Mouse (Mus musculus) heart, postnatal 25 days (tissue): Measurements from ENCODE around the gene Nrap. TPM values are rescaled to one million over a fixed set of nuclear protein-coding genes. Genes with fewer than 3 reads are reported as not detected.
A peak's percentile ranks its signal among the peaks of the same experiment; 100 is the strongest.

Experiments used
- DNase-seq: peaks from one replicate; pipeline ENCODE4 v3.0.0; 2022; ENCODE audit warnings: low spot score
- intact Hi-C: fragments of 180-260 bp; cut with DNase I; formaldehyde crosslinking; loops from one replicate; pipeline ENCODE4 v1.15.1; 2025
- total RNA-seq, 2 experiments: library from RNA; stranded (reverse); gene quantifications; 2 replicates each; pipeline ENCODE4 v1.2.3; 2021

Gene Nrap
- total RNA-seq, 2 experiments from 2014 or later, result 314 to 343 TPM

DNA sequence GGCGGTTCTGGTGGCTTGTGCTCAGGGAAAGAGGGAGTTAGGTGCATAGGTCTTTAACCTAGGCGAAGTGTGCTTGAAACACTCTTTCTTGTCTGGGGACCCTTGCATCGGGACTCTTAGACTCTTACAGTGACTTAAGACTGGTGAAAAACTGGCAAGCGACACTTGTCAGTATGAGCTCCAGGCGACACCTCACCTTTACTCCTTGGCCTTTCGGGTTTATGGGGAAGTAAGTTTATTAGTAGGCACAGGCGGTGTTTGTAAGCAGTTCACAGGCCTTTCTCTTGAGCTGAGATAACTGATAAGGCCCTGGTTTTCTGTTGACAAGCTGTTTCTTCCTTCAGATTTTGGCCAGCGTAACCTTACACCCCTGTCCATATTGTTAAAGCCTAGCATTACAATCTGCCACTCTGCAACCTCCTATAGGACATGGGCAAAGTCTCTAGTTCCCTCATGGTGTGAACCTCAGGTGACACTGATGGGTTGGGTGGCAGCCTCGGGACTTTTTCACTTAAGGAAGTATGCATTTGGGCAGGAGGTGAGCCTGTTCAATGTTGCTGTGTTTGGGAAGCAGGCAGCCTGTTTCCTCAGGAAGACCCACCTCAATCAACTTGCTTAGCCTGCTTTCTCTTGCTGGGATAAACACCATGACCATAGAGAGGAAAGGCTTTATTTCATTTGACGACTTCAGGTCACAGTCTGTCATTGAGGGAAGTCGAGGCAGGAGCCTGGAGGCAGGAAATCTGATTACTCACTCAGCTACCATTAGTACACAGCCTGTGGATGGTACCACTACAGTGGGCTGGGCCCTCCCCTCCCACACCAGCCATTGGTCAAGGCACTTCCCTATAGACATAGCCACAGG, 8.1 kb upstream of the Nrap start:
- intact Hi-C loops, result loop anchor here (5.0 kb wide), 1 partner anchor 41 kb away; no protein-coding TSS in a partner anchor
- no peak for DNase-seq

- intact Hi-C loops, result loop anchor here (5.0 kb wide), 1 partner anchor 40 kb away; no protein-coding TSS in a partner anchor
- peak; percentile 56 for DNase-seq
Observed at GRCm38 (mm10) chr19:56396669-56397621, 7.1 kb upstream of the Nrap start, which contains the start of gene Casp7. Gene Casp7, plus strand, starts transcription at chr19:56397129.

- intact Hi-C loops, result loop anchor here (5.0 kb wide), 1 partner anchor 39 kb away; no protein-coding TSS in a partner anchor
- no peak for DNase-seq
Observed at GRCm38 (mm10) chr19:56396227-56396626, 6.4 kb upstream of the Nrap start.

DNA sequence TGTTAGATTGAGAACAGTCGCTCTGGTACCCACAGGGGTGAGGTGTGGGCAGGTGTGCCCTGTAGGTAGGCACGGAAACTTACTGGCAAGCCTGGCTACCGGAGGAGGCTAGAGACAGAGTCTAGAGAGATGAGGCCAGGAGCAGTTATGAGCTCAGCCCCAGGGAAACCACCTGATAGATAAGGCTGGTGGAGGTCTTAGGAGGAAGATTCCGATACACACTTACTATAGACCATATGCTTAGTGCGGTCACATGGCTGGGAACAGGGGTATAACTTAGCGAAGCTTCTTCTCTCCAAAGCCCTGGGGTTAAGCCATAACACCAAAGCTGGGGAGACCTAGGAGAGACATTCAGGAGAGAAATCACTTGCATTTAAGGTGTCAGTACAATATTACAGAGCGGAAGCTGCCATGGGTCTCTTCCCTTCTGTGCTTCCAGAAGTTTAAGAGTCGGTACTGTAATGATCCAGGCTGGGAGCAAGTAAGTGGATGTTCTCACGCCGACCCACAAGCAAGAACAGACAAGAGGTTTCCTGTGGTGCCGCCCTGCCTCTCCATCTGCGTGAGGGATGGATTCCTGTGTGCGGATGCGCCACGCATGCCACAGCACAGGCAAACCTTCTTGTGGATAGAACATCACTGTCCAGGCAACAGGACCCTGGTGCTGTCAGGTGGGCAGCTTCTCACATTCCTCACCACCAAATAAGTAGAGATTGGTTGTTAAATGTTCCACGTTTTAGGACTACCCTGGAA, 5.5 kb upstream of the Nrap start:
- intact Hi-C loops, result loop anchor here (5.0 kb wide), 1 partner anchor 38 kb away; no protein-coding TSS in a partner anchor
- no peak for DNase-seq

DNA sequence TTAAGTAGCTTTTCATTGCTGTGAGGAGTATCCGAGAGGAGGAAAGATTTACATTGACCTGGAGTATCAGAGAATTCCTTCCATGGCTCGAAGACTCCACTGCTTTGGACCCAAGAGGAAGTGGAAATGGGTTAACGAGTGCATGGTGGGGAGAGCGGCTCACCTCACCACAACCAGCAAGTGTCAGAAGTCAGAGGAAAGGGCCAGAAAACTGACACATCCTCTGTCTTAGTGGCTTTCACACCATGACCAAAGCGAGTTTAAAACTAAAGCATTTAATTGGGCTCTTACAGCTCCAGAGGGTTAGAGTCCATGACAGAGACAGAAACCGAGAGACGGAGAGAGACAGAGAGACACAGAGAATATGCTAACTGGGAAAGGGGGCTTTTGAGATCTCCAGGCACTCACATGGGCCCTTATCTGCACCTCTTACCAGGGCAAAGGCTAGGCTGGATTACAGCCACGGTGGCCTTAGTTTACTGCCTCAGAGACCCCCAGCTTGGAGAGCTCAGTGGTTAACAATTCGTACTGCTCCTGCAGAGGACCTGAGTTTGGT, 3.6 kb upstream of the Nrap start:
- DNase-seq, result no peak
- intact Hi-C loops, result no loop called here

GRCm38 (mm10) chr19:56391307-56392046, 1.6 kb upstream of the Nrap start:
- DNase-seq, result no peak
- intact Hi-C loops, result no loop called here

- DNase-seq, result no peak
- intact Hi-C loops, result no loop called here
Observed at GRCm38 (mm10) chr19:56389176-56389575, 661 bp downstream of the Nrap start.

GRCm38 (mm10) chr19:56387726-56388302, 2.0 kb downstream of the Nrap start:
- intact Hi-C loops, result no loop called here

DNA sequence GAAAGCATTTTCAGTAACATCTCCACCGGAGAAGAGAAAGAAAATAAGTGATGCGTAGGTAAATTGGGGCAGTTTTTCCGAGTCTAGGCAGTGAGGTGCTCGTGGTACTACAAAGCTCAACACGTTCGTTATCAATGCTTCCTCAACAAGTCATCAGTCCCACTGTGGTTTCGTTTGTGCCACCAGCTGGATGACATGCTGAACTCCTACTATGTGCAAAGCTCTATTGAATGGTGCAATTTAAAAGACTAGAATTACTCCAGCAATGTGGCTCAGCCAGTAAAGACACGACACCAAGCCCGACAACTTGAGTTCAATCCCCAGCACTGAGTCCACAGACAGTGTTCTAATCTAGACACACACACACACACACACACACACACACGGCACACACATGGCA, 3.7 kb downstream of the Nrap start:
- no peak for DNase-seq
- intact Hi-C loops, result no loop called here

More at GRCm38 (mm10) chr19:56387726-56388302, 2.0 kb downstream of the Nrap start:
- DNase-seq, result no peak

DNA sequence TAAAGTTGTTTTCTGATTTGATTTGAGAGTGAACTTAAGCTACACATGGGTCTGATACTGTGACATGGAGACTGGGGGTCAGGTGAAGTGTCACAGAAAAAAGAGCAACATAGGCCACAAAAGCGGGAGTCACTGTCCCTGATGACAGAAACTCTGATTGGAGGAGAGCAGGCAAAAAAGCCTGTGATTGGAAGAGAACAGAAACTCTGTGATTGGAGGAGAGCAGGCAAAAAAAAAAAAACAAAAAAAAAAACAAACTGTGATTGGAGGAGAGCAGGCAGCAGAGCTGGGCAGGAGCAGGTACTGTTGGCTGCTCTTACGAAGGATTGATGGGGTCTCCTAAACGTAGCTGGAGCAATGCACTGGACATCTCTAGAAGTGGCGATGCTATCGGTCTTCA, 4.3 kb downstream of the Nrap start:
- DNase-seq, result no peak
- intact Hi-C loops, result no loop called here

DNA sequence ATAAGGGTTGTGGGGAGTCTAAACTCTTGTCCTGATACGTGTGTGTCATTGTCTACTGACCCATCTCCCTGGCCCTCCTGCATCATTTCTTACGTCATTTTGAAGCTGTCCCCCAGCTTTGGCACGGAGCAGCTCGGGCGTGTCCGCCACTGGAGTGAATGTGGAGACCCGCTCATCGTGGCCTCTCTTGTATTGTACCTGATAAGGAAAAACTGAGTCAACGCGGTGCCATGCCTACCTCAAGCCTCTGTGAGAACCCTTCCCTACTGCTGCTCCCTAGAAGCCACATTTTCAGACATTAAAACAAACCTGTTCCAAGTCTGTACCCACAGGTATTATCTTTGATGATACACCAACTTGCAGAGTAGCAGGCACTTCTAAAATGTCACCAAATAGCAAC, 8.4 kb downstream of the Nrap start:
- DNase-seq, result no peak
- intact Hi-C loops, result no loop called here

- no peak for DNase-seq
- intact Hi-C loops, result no loop called here
Observed at GRCm38 (mm10) chr19:56380341-56380740, 9.5 kb downstream of the Nrap start.

- intact Hi-C loops, result no loop called here
- peak; percentile 46 for DNase-seq
Observed at GRCm38 (mm10) chr19:56378554-56379172, 11.2 kb downstream of the Nrap start.

GRCm38 (mm10) chr19:56378007-56378406, 11.8 kb downstream of the Nrap start:
- no peak for DNase-seq
- intact Hi-C loops, result no loop called here

DNA sequence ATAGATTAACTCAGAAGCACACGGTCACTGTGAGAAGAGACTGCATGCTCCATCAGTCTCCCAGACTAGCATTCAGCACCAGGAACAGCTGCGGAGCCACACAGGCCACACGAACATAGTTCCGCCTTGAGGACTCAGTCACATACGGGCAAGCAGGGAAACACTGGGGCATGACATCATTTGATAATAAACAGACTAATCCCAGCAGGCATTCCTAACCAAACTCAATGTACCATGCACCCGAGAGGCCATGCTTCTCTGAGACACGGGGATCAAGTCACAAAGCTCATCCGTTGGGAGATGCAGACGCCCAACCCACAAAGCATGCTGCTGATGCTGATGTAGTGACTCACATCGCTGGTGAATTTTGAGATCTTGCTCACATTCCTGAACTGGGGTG, 15.8 kb downstream of the Nrap start:
- no peak for DNase-seq

GRCm38 (mm10) chr19:56373246-56373645, 16.6 kb downstream of the Nrap start:
- intact Hi-C loops, result no loop called here
- no peak for DNase-seq

More for the DNA sequence above, 15.8 kb downstream of the Nrap start:
- intact Hi-C loops, result no loop called here

GRCm38 (mm10) chr19:56372226-56372625, 17.6 kb downstream of the Nrap start:
- intact Hi-C loops, result no loop called here
- DNase-seq, result no peak
